8 mouse cellular contexts compared by ENCODE assay signal in genomic region chr1:53272646-53273045, GRCm38 (mm10). TPM values are rescaled to one million over a fixed set of nuclear protein-coding genes. Genes with fewer than 3 reads are reported as not detected.
A peak's percentile ranks its signal among the peaks of the same experiment; 100 is the strongest.
DNase-seq lines count a peak whose midpoint lies in the region; ATAC-seq lines count a peak whose summit lies in the region.

No protein-coding gene starts in this region.

- no peaks in the 10 kb centered on the region for H3K9me3 ChIP-seq in heart, embryonic 12.5 days (replicated peaks)

- H3K4me3 ChIP-seq in heart, embryonic 12.5 days, result no peak overlapping the region

- DNase-seq in heart, adult 8-10 months (ENCODE audit: low spot score), result peak; percentile 8
- DNase-seq in 3T3-L1 (ENCODE audit: low read depth, low spot score), result peak; percentile 52
- DNase-seq in adrenal gland, postnatal 10 days, result peak; percentile 60
- peak; percentile 13 for DNase-seq in forelimb bud, embryonic 11.5 days (ENCODE audit: low read depth, low spot score)
- peak; percentile 9 to 49 for DNase-seq in layer of hippocampus, postnatal 25 days (ENCODE audit: extremely low spot score in 1 of 2, low spot score in 1 of 2)
- DNase-seq in right cerebral cortex, postnatal 36 days (ENCODE audit: low spot score in 2 of 2), result peak; percentile 13 to 29
- DNase-seq in spleen, postnatal 36 days (ENCODE audit: low spot score in 2 of 2), result no peak

- no peaks in the 10 kb centered on the region; the same call in 1 of the 2 replicates for H3K36me3 ChIP-seq in heart, embryonic 12.5 days

- no peaks in the 10 kb centered on the region for H3K27me3 ChIP-seq in heart, embryonic 12.5 days (replicated peaks)

- no peak for ATAC-seq in heart, embryonic 12.5 days (ENCODE audit: insufficient number of reproducible peaks, low FRiP score)

- H3K27ac ChIP-seq in heart, embryonic 12.5 days (ENCODE audit: poor library complexity, severe bottlenecking), result no peak overlapping the region

- H3K4me1 ChIP-seq in heart, embryonic 12.5 days (replicated peaks), result no peaks in the 10 kb centered on the region

- H3K9ac ChIP-seq in heart, embryonic 12.5 days, result no peak overlapping the region

- H3K4me2 ChIP-seq in heart, embryonic 12.5 days, result no peak overlapping the region

RNA-seq across cellular contexts. Expression of gene Pms1, which starts 24.2 kb away (rescaled TPM):
- 10 to 100 TPM; 10.8 to 16.2 (median 13.2) TPM for total RNA-seq in heart, adult 8-10 months (2022)
- 13.4 and 15.5 TPM in 2 replicates for polyA plus RNA-seq in heart, embryonic 12.5 days (2016; fragmentation: Nextera tagmentation; extraction: Ambion mirVana)
- 1 to 10 TPM; 6.1 to 7.3 TPM for total RNA-seq in adrenal gland, postnatal 10 days (2021)
- total RNA-seq in layer of hippocampus, postnatal 25 days (2021), result 10 to 100 TPM; 20.1 to 21.9 TPM

RNA-seq across cellular contexts. Expression of gene Ormdl1, which starts 24.2 kb away (rescaled TPM):
- total RNA-seq in heart, adult 8-10 months (2022), result 10 to 100 TPM; 11.6 to 16.9 (median 16.3) TPM
- polyA plus RNA-seq in heart, embryonic 12.5 days (2016; fragmentation: Nextera tagmentation; extraction: Ambion mirVana), result 40.4 and 44.8 TPM in 2 replicates
- 10 to 100 TPM; 12.0 to 12.8 TPM for total RNA-seq in adrenal gland, postnatal 10 days (2021)
- 1 to 10 TPM; 6.5 to 8.2 TPM for total RNA-seq in layer of hippocampus, postnatal 25 days (2021)

RNA-seq across cellular contexts. Expression of gene Gm28778, which starts 24.3 kb away (rescaled TPM):
- 1 to 10 TPM in 2 of 4 experiments, under 1 TPM in 2; 0.37 to 5.1 (median 1.0) TPM for total RNA-seq in heart, adult 8-10 months (2022)
- polyA plus RNA-seq in heart, embryonic 12.5 days (2016; fragmentation: Nextera tagmentation; extraction: Ambion mirVana), result not detected in 2 replicates
- total RNA-seq in adrenal gland, postnatal 10 days (2021), result not detected
- not detected for total RNA-seq in layer of hippocampus, postnatal 25 days (2021)

RNA-seq across cellular contexts. Expression of gene Osgepl1, which starts 40.8 kb away (rescaled TPM):
- total RNA-seq in heart, adult 8-10 months (2022), result 10 to 100 TPM; 51.9 to 59.8 (median 57.0) TPM
- 29.8 and 33.7 TPM in 2 replicates for polyA plus RNA-seq in heart, embryonic 12.5 days (2016; fragmentation: Nextera tagmentation; extraction: Ambion mirVana)
- total RNA-seq in adrenal gland, postnatal 10 days (2021), result 10 to 100 TPM; 17.5 to 20.6 TPM
- total RNA-seq in layer of hippocampus, postnatal 25 days (2021), result 10 to 100 TPM; 16.2 to 19.6 TPM

Comparison
In these comparisons a context has a peak if more than half of its experiments do, and no peak if none do; other contexts are left out.
1. DNase-seq: peak in heart, adult 8-10 months (single experiment), 3T3-L1 (single experiment), adrenal gland, postnatal 10 days (single experiment), forelimb bud, embryonic 11.5 days (single experiment), layer of hippocampus, postnatal 25 days (2 of 2) and right cerebral cortex, postnatal 36 days (2 of 2); none in spleen, postnatal 36 days (0 of 2).